Mouse (Mus musculus) liver, adult 2 months (tissue): ENCODE results near the gene Rpl10a.

Experiments used
- CTCF ChIP-seq: fragments of 200-500 bp; IDR thresholded peaks from 2 replicates; pipeline ENCODE4 v1.5.1; 2011; ENCODE audit warnings: low read depth, low read length, control low read depth
- POLR2A ChIP-seq: fragments of 200-500 bp; IDR thresholded peaks from 2 replicates; pipeline ENCODE4 v1.6.1; 2011; ENCODE audit warnings: low read length, control low read depth; ENCODE audit not compliant: insufficient read depth; ENCODE audit errors: extremely low read depth

GRCm38 (mm10) chr17:28283199-28283598 lies 45.1 kb upstream of the Rpl10a start:
- no peak for TF ChIP-seq CTCF
- TF ChIP-seq POLR2A = no peak
